Mouse (Mus musculus) lung, postnatal 4 days (tissue): ENCODE measurements around the gene Dhh.

Experiments used
- DNase-seq, 2 experiments: peaks; one replicate each; pipeline ENCODE4 v3.0.0; 2021

The Dhh gene

GRCm38 (mm10) chr15:98914903-98915302, 16.6 kb upstream of the Dhh start:
- DNase-seq: no peak

GRCm38 (mm10) chr15:98904692-98905091, 6.4 kb upstream of the Dhh start:
- peak; percentile 32 to 56 for DNase-seq

- DNase-seq: no peak
Observed at GRCm38 (mm10) chr15:98902600-98902999, 4.3 kb upstream of the Dhh start.

- no peak for DNase-seq
Observed at GRCm38 (mm10) chr15:98901530-98901929, 3.2 kb upstream of the Dhh start.

GRCm38 (mm10) chr15:98897495-98897894, 845 bp downstream of the Dhh start:
- peak; percentile 74 to 80 for DNase-seq

- peak; percentile 70 to 79 for DNase-seq
Observed at GRCm38 (mm10) chr15:98895635-98896589, 2.4 kb downstream of the Dhh start.

- no peak for DNase-seq
Observed at GRCm38 (mm10) chr15:98894746-98895634, 3.4 kb downstream of the Dhh start.

GRCm38 (mm10) chr15:98893940-98894745, 4.2 kb downstream of the Dhh start, which contains the start of gene Rhebl1:
Gene Rhebl1 (minus strand): TSS chr15:98894540.
- peak; percentile 57 to 68 for DNase-seq

- DNase-seq: no peak
Observed at GRCm38 (mm10) chr15:98893036-98893435, 5.3 kb downstream of the Dhh start.

- peak; percentile 59 to 80 for DNase-seq
Observed at GRCm38 (mm10) chr15:98891907-98892606, 6.3 kb downstream of the Dhh start.

- no peak for DNase-seq
Observed at GRCm38 (mm10) chr15:98891198-98891742, 7.1 kb downstream of the Dhh start.

- no peak for DNase-seq
Observed at GRCm38 (mm10) chr15:98887526-98887925, 10.8 kb downstream of the Dhh start.

GRCm38 (mm10) chr15:98886667-98887387, 11.5 kb downstream of the Dhh start:
- DNase-seq: no peak

- DNase-seq: no peak
Observed at GRCm38 (mm10) chr15:98884106-98884505, 14.2 kb downstream of the Dhh start.

GRCm38 (mm10) chr15:98883661-98884060, 14.7 kb downstream of the Dhh start:
- DNase-seq: no peak

- no peak for DNase-seq
Observed at GRCm38 (mm10) chr15:98881656-98882008, 16.7 kb downstream of the Dhh start.

- peak; percentile 91 to 96 for DNase-seq
Observed at GRCm38 (mm10) chr15:98880978-98881655, 17.2 kb downstream of the Dhh start.

- DNase-seq: peak in 1 of 2 experiments; percentile 75
Observed at GRCm38 (mm10) chr15:98877331-98877730, 21.0 kb downstream of the Dhh start.

- DNase-seq: peak; percentile 94 to 95
Observed at GRCm38 (mm10) chr15:98871916-98872888, 26.1 kb downstream of the Dhh start.
